Mouse (Mus musculus) kidney, embryonic 14.5 days (tissue): ENCODE data around the gene Slc35e1. TPM values are rescaled to one million over a fixed set of nuclear protein-coding genes. Genes with fewer than 3 reads are reported as not detected.

Experiments
- ATAC-seq: fragments of 200-750 bp; cut with Nextera tagmentation; 2 replicates; pipeline ENCODE4 v1.8.0; 2017; ENCODE audit warnings: moderate number of reproducible peaks, mild to moderate bottlenecking, moderate TSS enrichment, moderate library complexity; ENCODE audit not compliant: low FRiP score, low TSS enrichment
- H3K27ac ChIP-seq: fragments of 300-500 bp; sonication (generic); 2 replicates; pipeline ENCODE4 v1.5.1; 2014; ENCODE audit warnings: low read depth, mild to moderate bottlenecking, low read length, moderate library complexity, mixed read lengths
- H3K27me3 ChIP-seq: fragments of 300-500 bp; sonication (generic); 2 replicates; pipeline ENCODE4 v1.6.1; 2014; ENCODE audit warnings: mild to moderate bottlenecking, low read length; ENCODE audit not compliant: control insufficient read depth, insufficient read depth
- H3K36me3 ChIP-seq: fragments of 300-500 bp; sonication (generic); 2 replicates; pipeline ENCODE4 v1.6.1; 2014; ENCODE audit warnings: low read length, mixed read lengths; ENCODE audit not compliant: control insufficient read depth, insufficient read depth
- H3K4me1 ChIP-seq: fragments of 300-500 bp; sonication (generic); 2 replicates; pipeline ENCODE4 v1.6.1; 2014; ENCODE audit warnings: low read length, mixed read lengths; ENCODE audit not compliant: control insufficient read depth, insufficient read depth
- H3K4me2 ChIP-seq: fragments of 300-500 bp; sonication (generic); replicated peaks from 2 replicates; pipeline ENCODE4 v1.6.1; 2014; ENCODE audit warnings: low read depth, mild to moderate bottlenecking, low read length
- H3K4me3 ChIP-seq: fragments of 300-500 bp; sonication (generic); 2 replicates; pipeline ENCODE4 v1.5.1; 2014; ENCODE audit warnings: mild to moderate bottlenecking, low read length
- H3K9ac ChIP-seq: fragments of 300-500 bp; sonication (generic); 2 replicates; pipeline ENCODE4 v1.6.1; 2014; ENCODE audit warnings: low read depth, mild to moderate bottlenecking, low read length, moderate library complexity
- H3K9me3 ChIP-seq: fragments of 300-500 bp; sonication (generic); 2 replicates; pipeline ENCODE4 v1.6.1; 2016; ENCODE audit warnings: low read length; ENCODE audit not compliant: control insufficient read depth
- WGBS: fragments of 180-500 bp; shearing (Covaris S2); extraction: QIAGEN DNeasy Blood & Tissue Kit; methylation state at CpG from one replicate; pipeline ENCODE4 v1.1.7; 2014; 5-methylcytosine and 5-hydroxymethylcytosine counted together
- polyA plus RNA-seq: library from polyadenylated mRNA; unstranded; fragments of >200 nt; fragmentation: Nextera tagmentation; extraction: Ambion mirVana; gene quantifications from 2 replicates; pipeline ENCODE4 v1.2.1, GENCODE M21; 2014

Gene Slc35e1
- polyA plus RNA-seq, 1 experiment from 2014 or later = 19.7 TPM

DNA sequence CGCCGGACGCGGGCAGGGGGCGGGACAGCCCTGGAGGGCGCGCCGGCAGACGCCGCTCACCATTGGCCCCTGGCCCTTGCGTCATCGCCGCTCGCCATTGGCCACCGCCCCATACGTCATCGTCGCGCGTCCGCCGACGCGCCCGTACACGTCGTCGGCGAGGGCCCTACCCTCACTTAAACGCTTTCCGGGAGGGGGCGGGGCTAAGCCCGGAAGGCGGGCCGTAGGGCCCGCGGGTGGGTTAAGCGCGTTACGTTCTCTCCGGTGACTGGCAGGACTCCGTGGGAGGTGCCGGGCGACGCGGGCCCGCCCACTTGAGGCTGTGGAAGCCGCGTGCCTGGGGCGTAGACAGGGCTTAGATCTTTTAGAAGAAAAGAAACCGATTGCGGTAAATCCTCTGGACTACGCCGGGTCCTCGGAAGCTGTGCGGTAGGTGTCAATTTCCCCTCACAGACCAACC is 238 bp upstream of the Slc35e1 start:
- Histone ChIP-seq H3K27ac (peak overlapping the region; percentile 81), H3K4me3 (peak overlapping the region; percentile 92), H3K9me3 (no peaks in the 10 kb centered on the region), H3K36me3 (peaks cover 40% of the 10 kb centered on the region), H3K4me2 (peak overlapping the region; percentile 90), H3K9ac (peak overlapping the region; percentile 86), H3K4me1 (peaks cover 11% of the 10 kb centered on the region), H3K27me3 (no peaks in the 10 kb centered on the region)
- under 1% methylated on average over 52 of the region's 56 CpGs for WGBS
- peak; percentile 98 for ATAC-seq

- Histone ChIP-seq H3K4me1 (peaks cover 11% of the 10 kb centered on the region), H3K27ac (no peak overlapping the region), H3K4me2 (peak overlapping the region; percentile 90), H3K27me3 (no peaks in the 10 kb centered on the region), H3K9ac (peak overlapping the region; percentile 86; the same call in 1 of the 2 replicates), H3K36me3 (peaks cover 43% of the 10 kb centered on the region), H3K9me3 (no peaks in the 10 kb centered on the region), H3K4me3 (peak overlapping the region; percentile 92; the same call in 1 of the 2 replicates)
- no peak for ATAC-seq
- WGBS = 78% methylated on average over 2 of the region's 2 CpGs
Observed at GRCm38 (mm10) chr8:72491017-72491416, 1.4 kb downstream of the Slc35e1 start.

DNA sequence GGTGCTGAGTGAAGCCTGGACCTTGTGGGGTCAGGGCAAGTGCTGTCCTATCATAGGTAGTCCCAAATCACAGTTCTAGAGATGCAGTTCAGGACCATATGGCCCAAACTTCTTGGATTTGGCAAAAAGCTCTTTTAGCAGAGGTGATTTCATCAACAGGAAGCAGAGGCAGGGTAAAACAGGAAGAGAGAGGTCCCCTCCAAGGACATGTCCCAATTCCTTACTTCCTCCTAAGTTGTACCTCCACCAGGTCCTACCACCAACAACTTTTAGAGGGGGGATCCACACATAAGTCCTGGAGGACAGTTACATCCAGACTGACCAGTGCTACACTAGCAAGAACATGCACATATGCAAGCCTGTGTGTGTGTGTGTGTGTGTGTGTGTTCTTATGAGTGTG is 5.4 kb downstream of the Slc35e1 start:
- Histone ChIP-seq H3K4me2 (no peak overlapping the region), H3K27ac (no peak overlapping the region), H3K4me3 (no peak overlapping the region), H3K36me3 (peaks cover 57% of the 10 kb centered on the region), H3K9ac (no peak overlapping the region), H3K9me3 (no peaks in the 10 kb centered on the region), H3K4me1 (no peaks in the 10 kb centered on the region; the same call in 1 of the 2 replicates), H3K27me3 (no peaks in the 10 kb centered on the region)
- no peak for ATAC-seq

DNA sequence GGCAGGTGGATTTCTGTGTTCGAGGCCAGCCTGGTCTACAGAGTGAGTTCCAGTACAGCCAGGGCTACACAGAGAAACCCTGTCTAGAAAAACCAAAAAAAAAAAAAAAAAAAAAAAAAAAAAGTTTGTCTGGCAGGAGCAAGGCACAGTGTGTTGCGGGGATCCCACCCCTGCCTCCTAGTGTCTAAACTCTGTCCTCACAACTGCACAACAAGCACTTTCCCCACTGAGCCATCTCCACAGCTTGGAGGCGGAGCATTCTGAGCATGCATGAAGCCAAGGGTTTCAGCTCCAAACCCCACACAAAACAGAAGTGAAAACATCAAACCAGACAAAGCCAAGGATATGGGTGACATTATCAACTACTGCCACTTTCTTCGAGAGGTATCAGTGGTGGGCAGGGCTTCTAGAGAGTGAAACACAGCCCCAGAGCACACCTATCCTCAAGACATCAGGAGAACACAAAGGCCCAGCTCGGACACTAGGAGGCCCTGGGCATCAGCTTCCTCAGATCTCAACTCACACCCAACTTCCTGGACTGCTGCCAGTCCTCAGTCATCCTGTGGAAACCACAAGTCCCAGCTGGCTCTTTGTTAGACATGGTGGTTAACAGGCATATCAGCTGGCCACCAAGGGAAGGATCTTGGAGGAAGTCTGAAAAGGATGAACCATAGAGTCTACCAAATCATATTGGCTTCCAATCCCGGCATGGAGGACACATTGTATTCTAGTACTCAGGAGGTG is 6.8 kb downstream of the Slc35e1 start:
- H3K4me1 ChIP-seq = no peaks in the 10 kb centered on the region
- H3K27ac ChIP-seq = no peak overlapping the region
- no peak overlapping the region for H3K9ac ChIP-seq
- 90% methylated on average over 6 of the region's 6 CpGs for WGBS
- H3K9me3 ChIP-seq = no peaks in the 10 kb centered on the region
- no peak overlapping the region for H3K4me2 ChIP-seq
- peaks cover 65% of the 10 kb centered on the region for H3K36me3 ChIP-seq
- ATAC-seq = no peak
- no peak overlapping the region for H3K4me3 ChIP-seq
- no peaks in the 10 kb centered on the region for H3K27me3 ChIP-seq

DNA sequence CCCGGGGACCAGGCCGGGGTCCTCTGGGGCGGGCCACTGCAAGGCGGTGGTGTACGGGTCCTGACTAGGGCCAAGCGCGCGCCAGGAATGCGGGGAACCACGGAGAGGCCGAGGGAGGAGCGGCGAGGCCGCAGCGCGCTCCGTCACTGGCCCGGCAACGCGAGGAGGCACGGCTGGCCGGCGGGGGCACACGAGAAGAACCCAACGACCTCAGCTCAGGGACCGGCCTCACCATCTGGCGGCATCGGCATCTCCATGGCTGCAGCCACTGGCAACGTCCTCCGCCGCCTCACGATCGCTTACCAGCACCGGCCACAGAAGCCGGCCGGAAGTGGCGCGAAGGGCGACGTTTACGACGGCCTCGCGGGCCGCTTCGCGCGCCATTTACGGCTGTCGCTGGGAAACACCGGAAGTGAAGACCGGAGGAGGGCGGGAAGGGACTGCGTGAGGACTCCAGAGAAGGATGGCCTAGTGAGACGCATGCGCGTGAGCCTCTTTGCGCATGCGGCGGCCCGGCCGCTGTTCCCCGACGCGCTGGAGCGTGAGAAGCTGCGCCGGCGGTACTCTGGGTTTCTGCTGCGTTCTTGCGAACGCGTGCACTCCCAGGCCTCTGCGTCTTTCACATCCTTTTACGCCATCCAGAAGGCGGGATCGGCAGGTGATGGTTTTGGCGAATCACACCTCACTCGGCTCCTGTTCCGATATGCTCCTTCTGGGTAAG is 17.4 kb downstream of the Slc35e1 start, which contains the start of gene Cherp:
TSS of gene Cherp (minus strand) at position 401 of the 721 bp plus-strand sequence.
- H3K27me3 ChIP-seq = no peaks in the 10 kb centered on the region
- peak; percentile 97 for ATAC-seq
- H3K9me3 ChIP-seq = no peaks in the 10 kb centered on the region
- H3K4me1 ChIP-seq = 0 out of 2 replicates have a peak, but pooled peaks cover 11% of the 10 kb centered on the region
- peak within 1 kb of the TSS; percentile 82 for H3K27ac ChIP-seq
- peaks cover 33% of the 10 kb centered on the region for H3K36me3 ChIP-seq
- WGBS = under 1% methylated on average over 73 of the region's 80 CpGs
- peak within 1 kb of the TSS; percentile 97 for H3K4me2 ChIP-seq
- H3K9ac ChIP-seq = peak within 1 kb of the TSS; percentile 71
- peak within 1 kb of the TSS; percentile 83 for H3K4me3 ChIP-seq

DNA sequence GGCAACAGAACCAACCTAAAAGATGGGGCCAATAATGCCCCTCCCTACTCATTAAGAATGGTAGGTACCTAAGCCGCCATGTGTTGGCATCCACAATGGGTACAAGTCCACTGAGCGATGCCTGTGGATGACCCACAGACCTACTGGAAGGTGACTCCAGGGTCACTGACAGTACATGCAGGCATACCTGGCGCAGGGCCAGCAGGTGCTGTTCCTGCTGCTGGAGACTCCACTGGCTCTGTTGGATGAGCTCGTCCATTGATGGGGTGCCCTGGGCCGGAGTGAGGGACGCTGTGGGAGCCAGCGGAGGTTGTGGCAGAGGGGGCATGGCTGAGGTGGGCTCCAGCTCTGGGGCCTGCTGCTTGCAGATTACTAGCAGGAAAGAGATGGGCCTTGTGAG is 21.7 kb downstream of the Slc35e1 start:
- Histone ChIP-seq H3K27me3 (no peaks in the 10 kb centered on the region), H3K9ac (no peak overlapping the region), H3K36me3 (peaks cover 76% of the 10 kb centered on the region), H3K4me1 (0 out of 2 replicates have a peak, but pooled peaks cover 6% of the 10 kb centered on the region), H3K9me3 (no peaks in the 10 kb centered on the region), H3K4me3 (no peak overlapping the region), H3K27ac (no peak overlapping the region), H3K4me2 (no peak overlapping the region)
- WGBS = 96% methylated on average over 7 of the region's 7 CpGs
- ATAC-seq = no peak

DNA sequence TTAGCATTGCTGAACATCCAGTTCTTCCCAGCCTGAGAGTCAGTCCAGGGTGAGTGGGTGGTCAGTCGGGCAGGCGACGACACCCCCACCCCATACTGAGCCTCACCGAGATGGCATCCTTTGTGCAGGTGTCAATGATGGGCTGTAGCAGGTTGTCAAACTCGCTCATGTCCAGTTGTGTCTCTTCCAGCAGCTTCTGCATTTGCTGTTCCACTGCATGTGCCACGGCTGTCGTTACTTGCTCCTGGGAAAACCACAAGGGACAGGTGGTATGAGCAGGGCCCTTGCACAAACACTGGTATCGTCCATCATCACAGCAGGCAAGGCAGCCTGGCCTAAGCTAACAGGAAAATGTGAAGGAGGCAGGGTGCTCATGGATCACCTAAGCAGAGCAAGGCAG is 22.4 kb downstream of the Slc35e1 start:
- Histone ChIP-seq H3K4me1 (0 out of 2 replicates have a peak, but pooled peaks cover 6% of the 10 kb centered on the region), H3K9ac (no peak overlapping the region), H3K4me3 (no peak overlapping the region), H3K4me2 (no peak overlapping the region), H3K27ac (no peak overlapping the region), H3K36me3 (peaks cover 83% of the 10 kb centered on the region), H3K9me3 (no peaks in the 10 kb centered on the region), H3K27me3 (no peaks in the 10 kb centered on the region)
- WGBS = 94% methylated on average over 8 of the region's 8 CpGs
- no peak for ATAC-seq

- H3K4me1 ChIP-seq = 0 out of 2 replicates have a peak, but pooled peaks cover 5% of the 10 kb centered on the region
- no peak overlapping the region for H3K9ac ChIP-seq
- H3K36me3 ChIP-seq = peaks cover 90% of the 10 kb centered on the region
- H3K27me3 ChIP-seq = no peaks in the 10 kb centered on the region
- H3K4me2 ChIP-seq = no peak overlapping the region
- no peak overlapping the region for H3K27ac ChIP-seq
- no peak for ATAC-seq
- no peak overlapping the region for H3K4me3 ChIP-seq
- H3K9me3 ChIP-seq = no peaks in the 10 kb centered on the region
- WGBS = 97% methylated on average over 2 of the region's 2 CpGs
Observed at GRCm38 (mm10) chr8:72469243-72469642, 23.2 kb downstream of the Slc35e1 start.

DNA sequence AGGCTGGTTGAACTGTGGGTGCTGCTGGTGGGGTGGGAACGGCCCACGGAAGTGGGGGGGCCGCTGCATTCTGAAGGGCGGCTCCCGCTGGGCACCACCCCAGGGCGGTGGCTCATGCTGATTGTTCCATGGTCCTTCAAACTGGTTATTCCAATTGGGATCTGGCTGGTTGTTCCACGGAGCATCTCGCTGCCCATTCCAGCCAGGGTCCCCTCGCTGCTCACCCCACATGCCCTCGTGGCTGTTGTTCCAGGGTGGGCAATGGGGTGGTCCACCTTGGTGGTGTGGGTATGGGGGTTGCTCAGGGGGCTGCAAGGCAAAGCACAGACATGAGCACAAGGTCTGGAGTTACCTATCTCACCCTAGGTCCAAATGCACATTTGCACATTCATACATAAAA is 28.2 kb downstream of the Slc35e1 start:
- Histone ChIP-seq H3K9me3 (no peaks in the 10 kb centered on the region), H3K4me1 (no peaks in the 10 kb centered on the region), H3K9ac (no peak overlapping the region), H3K27ac (no peak overlapping the region), H3K4me3 (no peak overlapping the region), H3K27me3 (no peaks in the 10 kb centered on the region), H3K4me2 (no peak overlapping the region), H3K36me3 (peaks cover 99% of the 10 kb centered on the region)
- no peak for ATAC-seq
- 96% methylated on average over 10 of the region's 10 CpGs for WGBS
